Mouse (Mus musculus) stomach, postnatal 0 days (tissue): Measurements from ENCODE around the gene Six5. TPM values are rescaled to one million over a fixed set of nuclear protein-coding genes. Genes with fewer than 3 reads are reported as not detected.

ENCODE experiments used
- ATAC-seq: fragments of 200-750 bp; cut with Nextera tagmentation; 2 replicates; pipeline ENCODE4 v1.8.0; 2017; ENCODE audit not compliant: low FRiP score, low TSS enrichment
- DNase-seq: peaks from one replicate; pipeline ENCODE4 v3.0.0-alpha.2; 2016; ENCODE audit warnings: low spot score
- H3K27ac ChIP-seq: fragments of 300-500 bp; sonication (generic); replicated peaks from 2 replicates; pipeline ENCODE4 v1.5.1; 2014; ENCODE audit warnings: mild to moderate bottlenecking, control low read depth
- H3K27me3 ChIP-seq: fragments of 300-500 bp; sonication (generic); 2 replicates; pipeline ENCODE4 v1.6.1; 2014; ENCODE audit warnings: low read length; ENCODE audit not compliant: control insufficient read depth, insufficient read depth
- H3K36me3 ChIP-seq: fragments of 300-500 bp; sonication (generic); 2 replicates; pipeline ENCODE4 v1.6.1; 2014; ENCODE audit warnings: low read length, mixed read lengths; ENCODE audit not compliant: control insufficient read depth, insufficient read depth
- H3K4me1 ChIP-seq: fragments of 300-500 bp; sonication (generic); replicated peaks from 2 replicates; pipeline ENCODE4 v1.6.1; 2014; ENCODE audit warnings: antibody characterized with exemption; ENCODE audit not compliant: control insufficient read depth, insufficient read depth
- H3K4me2 ChIP-seq: fragments of 300-500 bp; sonication (generic); replicated peaks from 2 replicates; pipeline ENCODE4 v1.6.1; 2014; ENCODE audit warnings: low read depth, mild to moderate bottlenecking, control low read depth, moderate library complexity
- H3K4me3 ChIP-seq: fragments of 300-500 bp; sonication (generic); 2 replicates; pipeline ENCODE4 v1.5.1; 2014; ENCODE audit warnings: low read depth, low read length, control low read depth
- H3K9ac ChIP-seq: fragments of 300-500 bp; sonication (generic); 2 replicates; pipeline ENCODE4 v1.6.1; 2014; ENCODE audit warnings: mild to moderate bottlenecking, low read length, control low read depth, mixed read lengths
- H3K9me3 ChIP-seq: fragments of 300-500 bp; sonication (generic); 2 replicates; pipeline ENCODE4 v1.6.1; 2016; ENCODE audit warnings: low read length; ENCODE audit not compliant: control insufficient read depth
- CTCF ChIP-seq: IDR thresholded peaks from 2 replicates; pipeline ENCODE4 v1.5.1; 2016; ENCODE audit warnings: antibody characterized with exemption, low read depth, mild to moderate bottlenecking, moderate library complexity
- EP300 ChIP-seq: optimal IDR thresholded peaks from 2 replicates; pipeline ENCODE3; 2016; ENCODE audit warnings: antibody characterized with exemption
- WGBS: fragments of 180-500 bp; shearing (Covaris S2); extraction: QIAGEN DNeasy Blood & Tissue Kit; methylation state at CpG from one replicate; pipeline ENCODE4 v1.1.7; 2014; 5-methylcytosine and 5-hydroxymethylcytosine counted together
- polyA plus RNA-seq: library from polyadenylated mRNA; unstranded; fragments of >200 nt; fragmentation: Nextera tagmentation; extraction: Ambion mirVana; gene quantifications from 2 replicates; pipeline ENCODE4 v1.2.1, GENCODE M21; 2015

The Six5 gene
- polyA plus RNA-seq = 6.1 and 7.7 TPM in 2 replicates

DNA sequence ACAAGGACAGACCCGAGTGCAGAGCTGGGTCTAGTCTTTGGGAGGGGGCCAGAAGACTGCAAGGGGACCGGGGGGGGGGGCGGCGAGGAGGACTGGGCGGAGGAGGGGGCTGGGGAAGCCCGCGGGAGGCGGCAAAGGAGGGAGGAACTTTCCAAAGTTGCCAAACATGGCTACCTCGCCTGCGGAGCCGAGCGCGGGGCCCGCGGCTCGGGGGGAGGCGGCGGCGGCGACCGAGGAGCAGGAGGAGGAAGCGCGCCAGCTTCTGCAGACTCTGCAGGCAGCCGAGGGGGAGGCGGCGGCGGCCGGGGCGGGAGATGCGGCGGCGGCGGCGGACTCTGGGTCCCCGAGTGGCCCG lies at the start of gene Six5:
Six5 (plus strand) TSS at position 124 of the 355 bp plus-strand sequence.
- H3K4me3 ChIP-seq = peak within 1 kb of the TSS; percentile 70
- TF ChIP-seq CTCF = no peak
- peak; percentile 1 for TF ChIP-seq EP300
- peaks cover 7% of the 10 kb centered on the region; the same call in 1 of the 2 replicates for H3K4me1 ChIP-seq
- no peaks in the 10 kb centered on the region for H3K9me3 ChIP-seq
- no peaks in the 10 kb centered on the region for H3K27me3 ChIP-seq
- DNase-seq = peak; percentile 67
- peaks cover 14% of the 10 kb centered on the region; the same call in 1 of the 2 replicates for H3K36me3 ChIP-seq
- peak within 1 kb of the TSS; percentile 97 for H3K27ac ChIP-seq
- peak within 1 kb of the TSS; percentile 82 for H3K9ac ChIP-seq
- peak within 1 kb of the TSS; percentile 83 for H3K4me2 ChIP-seq
- WGBS = under 1% methylated on average over 16 of the region's 36 CpGs
- peak; percentile 7; the same call in 1 of the 2 replicates for ATAC-seq

DNA sequence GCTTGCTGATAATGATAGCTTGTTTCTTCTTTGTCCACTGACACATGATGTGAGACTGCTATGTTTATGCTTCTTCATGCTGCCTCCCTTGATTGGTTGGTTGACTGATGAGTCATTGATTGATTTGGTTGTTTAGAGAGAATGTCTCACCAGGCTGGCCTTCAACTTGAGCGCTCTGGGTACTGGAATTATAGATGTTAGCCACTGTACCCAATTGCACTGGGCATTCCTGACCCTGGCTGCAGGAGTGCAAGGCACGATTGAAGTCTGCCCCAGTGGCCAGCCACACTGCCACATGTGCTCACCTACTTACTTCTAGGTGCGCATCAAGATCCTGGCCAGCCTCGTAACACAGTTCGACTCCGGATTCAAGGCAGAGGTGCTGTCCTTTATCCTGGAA lies 49.8 kb upstream of the Six5 start:
- H3K27me3 ChIP-seq = no peaks in the 10 kb centered on the region
- H3K9ac ChIP-seq = no peak overlapping the region
- no peak overlapping the region for H3K4me2 ChIP-seq
- no peak overlapping the region for H3K4me3 ChIP-seq
- no peaks in the 10 kb centered on the region for H3K9me3 ChIP-seq
- 94% methylated on average over 6 of the region's 6 CpGs for WGBS
- ATAC-seq (no peak), DNase-seq (no peak)
- H3K4me1 ChIP-seq = no peaks in the 10 kb centered on the region
- peaks cover 49% of the 10 kb centered on the region for H3K36me3 ChIP-seq
- no peak overlapping the region for H3K27ac ChIP-seq
- TF ChIP-seq EP300 = no peak
- TF ChIP-seq CTCF = no peak

DNA sequence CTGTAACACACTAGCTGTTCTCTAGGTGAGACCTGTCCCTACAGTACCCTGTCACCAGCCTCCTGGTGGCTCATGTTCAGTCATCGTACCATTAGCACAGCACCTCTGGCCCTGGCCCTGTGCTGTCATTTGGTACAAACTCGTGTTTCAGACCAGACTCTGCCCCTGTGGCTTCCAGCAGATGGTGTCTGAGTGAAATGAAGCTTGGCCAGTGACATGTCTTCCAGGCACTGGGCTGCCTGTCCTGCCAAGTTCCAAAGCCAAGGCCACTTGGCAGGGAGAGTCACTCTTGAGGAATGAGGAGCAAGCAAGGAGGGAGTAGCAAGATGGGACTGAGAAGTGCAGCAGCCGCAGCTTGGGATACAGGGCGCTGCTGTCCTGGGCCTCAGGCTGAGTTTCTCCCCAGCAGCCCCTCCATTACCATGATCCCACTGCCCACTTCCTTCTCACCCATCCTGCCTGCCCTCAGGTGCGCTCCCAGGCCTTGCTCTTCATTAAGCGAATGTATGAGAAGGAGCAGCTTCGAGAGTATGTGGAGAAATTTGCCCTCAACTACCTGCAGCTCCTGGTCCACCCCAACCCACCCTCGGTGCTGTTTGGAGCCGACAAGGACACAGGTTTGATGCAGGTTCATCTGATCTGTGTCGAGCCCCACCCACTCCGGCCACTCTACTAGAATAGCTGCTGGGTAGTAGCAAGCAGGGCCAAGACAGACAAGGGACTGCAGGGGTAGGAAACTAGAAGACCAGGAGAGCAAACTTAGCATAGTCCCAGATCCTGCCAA lies 47.9 kb upstream of the Six5 start:
- Histone ChIP-seq H3K36me3 (peaks cover 42% of the 10 kb centered on the region), H3K4me1 (no peaks in the 10 kb centered on the region), H3K27me3 (no peaks in the 10 kb centered on the region), H3K4me3 (no peak overlapping the region), H3K9me3 (no peaks in the 10 kb centered on the region), H3K9ac (no peak overlapping the region), H3K27ac (no peak overlapping the region), H3K4me2 (no peak overlapping the region)
- ATAC-seq (no peak), DNase-seq (no peak)
- 90% methylated on average over 11 of the region's 11 CpGs for WGBS
- TF ChIP-seq EP300 (no peak), CTCF (no peak)

DNA sequence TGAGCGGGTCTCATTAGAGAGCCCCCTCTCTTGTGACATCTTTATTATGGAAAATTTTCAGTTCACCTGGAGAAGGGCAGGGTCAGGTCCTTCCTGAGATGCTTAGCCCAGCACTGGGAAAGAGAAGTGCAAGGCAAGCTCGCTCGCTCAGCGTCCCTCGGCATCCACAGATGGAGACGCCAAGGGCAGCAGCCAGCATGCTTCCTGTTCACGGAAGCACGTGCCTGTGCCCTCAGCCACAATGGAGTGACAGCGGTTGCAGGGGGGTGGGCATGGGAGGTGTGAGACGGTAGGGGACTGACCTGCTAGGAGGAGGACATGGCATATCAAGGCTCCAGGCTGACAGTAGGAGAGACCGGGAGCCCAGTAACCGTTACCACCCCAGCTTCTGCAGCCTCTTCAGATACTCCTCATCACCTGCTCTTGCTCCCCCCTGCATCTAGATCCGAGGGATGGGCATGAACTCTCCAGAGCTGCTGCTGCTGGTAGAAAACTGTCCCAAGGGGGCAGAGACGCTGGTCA lies 46.3 kb upstream of the Six5 start:
- ATAC-seq = no peak
- Histone ChIP-seq H3K9ac (no peak overlapping the region), H3K27ac (no peak overlapping the region), H3K4me1 (no peaks in the 10 kb centered on the region), H3K9me3 (no peaks in the 10 kb centered on the region), H3K27me3 (no peaks in the 10 kb centered on the region), H3K4me2 (no peak overlapping the region), H3K36me3 (peaks cover 34% of the 10 kb centered on the region), H3K4me3 (no peak overlapping the region)
- WGBS = 84% methylated on average over 14 of the region's 14 CpGs
- DNase-seq = no peak
- TF ChIP-seq EP300 (no peak), CTCF (no peak)

DNA sequence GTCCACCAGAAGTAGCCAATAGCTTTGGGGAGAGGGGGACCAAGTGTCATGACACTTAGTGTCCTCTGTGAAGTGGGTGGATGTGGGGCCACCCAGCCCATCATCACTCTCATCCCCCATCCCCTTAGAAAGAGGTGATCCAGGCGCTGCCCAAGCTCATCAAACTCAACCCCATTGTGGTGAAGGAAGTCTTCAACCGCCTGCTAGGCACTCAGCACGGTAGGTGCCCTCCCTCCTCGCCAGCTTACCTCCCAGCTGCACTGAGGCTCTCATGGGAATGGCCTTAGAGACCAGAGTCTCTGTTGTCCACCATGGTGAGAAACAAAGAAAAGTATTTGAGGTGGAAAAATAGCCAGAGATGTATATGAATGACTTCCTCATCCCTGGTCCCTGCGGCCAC lies 45.1 kb upstream of the Six5 start:
- H3K9ac ChIP-seq = no peak overlapping the region
- no peak overlapping the region for H3K4me3 ChIP-seq
- DNase-seq (no peak), ATAC-seq (no peak)
- H3K4me1 ChIP-seq = no peaks in the 10 kb centered on the region
- H3K36me3 ChIP-seq = peaks cover 28% of the 10 kb centered on the region
- WGBS = 88% methylated on average over 5 of the region's 5 CpGs
- no peak overlapping the region for H3K4me2 ChIP-seq
- H3K27ac ChIP-seq = no peak overlapping the region
- TF ChIP-seq CTCF = no peak
- TF ChIP-seq EP300 = no peak
- no peaks in the 10 kb centered on the region for H3K9me3 ChIP-seq
- H3K27me3 ChIP-seq = no peaks in the 10 kb centered on the region

DNA sequence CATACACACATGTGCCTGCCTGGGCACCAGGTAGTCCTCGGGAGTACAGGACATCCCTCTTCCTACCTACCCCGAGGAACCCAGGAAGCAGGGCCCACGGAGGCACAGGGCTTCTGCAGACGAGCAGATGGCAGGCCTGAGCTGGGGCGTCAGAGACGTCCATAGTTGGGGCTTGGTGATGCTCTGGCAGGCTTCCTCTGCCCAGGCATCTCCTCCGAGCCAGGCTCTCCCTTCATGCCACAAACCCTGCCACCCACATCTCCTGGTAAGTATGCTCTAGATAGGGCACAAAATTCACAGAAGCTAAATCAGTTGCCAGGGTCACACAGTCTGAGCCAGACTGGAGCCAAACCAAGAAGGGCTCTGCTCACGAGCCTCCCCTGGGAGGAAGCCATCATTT lies 44.2 kb upstream of the Six5 start:
- no peak for DNase-seq
- Histone ChIP-seq H3K9ac (no peak overlapping the region), H3K4me3 (no peak overlapping the region), H3K27me3 (no peaks in the 10 kb centered on the region), H3K4me1 (no peaks in the 10 kb centered on the region), H3K9me3 (no peaks in the 10 kb centered on the region), H3K4me2 (no peak overlapping the region), H3K27ac (no peak overlapping the region), H3K36me3 (peaks cover 24% of the 10 kb centered on the region)
- no peak for ATAC-seq
- no peak for TF ChIP-seq EP300
- no peak for TF ChIP-seq CTCF
- WGBS = 80% methylated on average over 8 of the region's 8 CpGs
